Mouse (Mus musculus) lung, postnatal 36 days (tissue): ENCODE measurements at regions not wholly inside any gene's neighbourhood (a gene's known extent, or its start where the extent isn't known, plus 50 kb on each side); places are given as distances from the start of the nearest gene placed in this dataset.

ENCODE experiments used
- DNase-seq: peaks from one replicate; pipeline ENCODE4 v3.0.0; 2022; ENCODE audit warnings: mixed read lengths

GRCm38 (mm10) chr3:137105930-137106329, 234.9 kb upstream of the Emcn start:
- no peak for DNase-seq

GRCm38 (mm10) chr3:137108197-137108596, 232.7 kb upstream of the Emcn start:
- no peak for DNase-seq

GRCm38 (mm10) chr3:137109786-137110185, 231.1 kb upstream of the Emcn start:
- DNase-seq, result no peak

- DNase-seq, result no peak
Observed at GRCm38 (mm10) chr3:137110485-137110884, 230.4 kb upstream of the Emcn start.

- DNase-seq, result no peak
Observed at GRCm38 (mm10) chr3:137129967-137130366, 210.9 kb upstream of the Emcn start.

- DNase-seq, result no peak
Observed at GRCm38 (mm10) chr3:137142041-137142440, 198.8 kb upstream of the Emcn start.

- peak; percentile 60 for DNase-seq
Observed at GRCm38 (mm10) chr3:137146062-137146461, 194.8 kb upstream of the Emcn start.

- no peak for DNase-seq
Observed at GRCm38 (mm10) chr3:137147405-137147804, 193.5 kb upstream of the Emcn start.

GRCm38 (mm10) chr3:137150414-137151010, 190.4 kb upstream of the Emcn start:
- peak; percentile 83 for DNase-seq

GRCm38 (mm10) chr3:137151431-137151830, 189.4 kb upstream of the Emcn start:
- DNase-seq, result no peak

GRCm38 (mm10) chr3:137153234-137153633, 187.6 kb upstream of the Emcn start:
- peak; percentile 62 for DNase-seq

- no peak for DNase-seq
Observed at GRCm38 (mm10) chr3:137154200-137155042, 186.4 kb upstream of the Emcn start.

GRCm38 (mm10) chr3:137155043-137155404, 185.8 kb upstream of the Emcn start:
- DNase-seq, result no peak

GRCm38 (mm10) chr3:137156250-137156975, 184.5 kb upstream of the Emcn start:
- DNase-seq, result no peak

GRCm38 (mm10) chr3:137189035-137189434, 151.8 kb upstream of the Emcn start:
- DNase-seq, result no peak

GRCm38 (mm10) chr3:137190489-137190888, 150.4 kb upstream of the Emcn start:
- DNase-seq, result no peak

GRCm38 (mm10) chr3:137191009-137191408, 149.9 kb upstream of the Emcn start:
- no peak for DNase-seq

GRCm38 (mm10) chr3:137193873-137194272, 147.0 kb upstream of the Emcn start:
- DNase-seq, result no peak

- DNase-seq, result no peak
Observed at GRCm38 (mm10) chr3:137211667-137212066, 129.2 kb upstream of the Emcn start.

- DNase-seq, result peak; percentile 6
Observed at GRCm38 (mm10) chr3:137216036-137216435, 124.8 kb upstream of the Emcn start.

- no peak for DNase-seq
Observed at GRCm38 (mm10) chr3:137217245-137217644, 123.6 kb upstream of the Emcn start.

GRCm38 (mm10) chr3:137217926-137218325, 122.9 kb upstream of the Emcn start:
- no peak for DNase-seq

- DNase-seq, result no peak
Observed at GRCm38 (mm10) chr3:137226151-137226550, 114.7 kb upstream of the Emcn start.
